Mouse (Mus musculus): Measurements from ENCODE around the gene 4921507P07Rik. TPM values are rescaled to one million over a fixed set of nuclear protein-coding genes. Genes with fewer than 3 reads are reported as not detected.
"Not testable (repeated sequence)": the region's sequence is repeated elsewhere in the genome, so short reads cannot be mapped to it uniquely, and the experiment has no call there.

Gene 4921507P07Rik
- total RNA-seq, 2 experiments from 2014 or later = 0.81 to 1.4 TPM

DNA sequence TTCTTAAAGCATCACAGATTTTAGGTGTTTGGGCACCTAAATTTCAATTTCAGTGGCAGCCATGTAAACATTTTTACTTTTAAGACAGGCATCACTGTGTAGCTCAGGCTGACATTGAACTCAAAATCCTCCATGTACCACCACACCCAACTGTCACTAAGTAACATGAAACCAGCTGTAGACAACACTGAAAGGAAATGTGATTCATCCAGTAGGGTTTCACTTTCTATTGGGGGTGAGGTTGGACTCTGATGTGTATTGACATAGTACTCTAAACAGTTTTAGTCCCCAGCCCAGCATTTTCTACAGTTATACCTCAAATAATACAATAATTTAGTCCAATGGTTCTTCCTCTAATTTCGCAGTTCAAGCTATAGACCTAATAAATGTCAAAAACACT, 35.7 kb downstream of the 4921507P07Rik start:
- peak; percentile 76 for ATAC-seq (ENCODE audit: poor library complexity, severe bottlenecking)

DNA sequence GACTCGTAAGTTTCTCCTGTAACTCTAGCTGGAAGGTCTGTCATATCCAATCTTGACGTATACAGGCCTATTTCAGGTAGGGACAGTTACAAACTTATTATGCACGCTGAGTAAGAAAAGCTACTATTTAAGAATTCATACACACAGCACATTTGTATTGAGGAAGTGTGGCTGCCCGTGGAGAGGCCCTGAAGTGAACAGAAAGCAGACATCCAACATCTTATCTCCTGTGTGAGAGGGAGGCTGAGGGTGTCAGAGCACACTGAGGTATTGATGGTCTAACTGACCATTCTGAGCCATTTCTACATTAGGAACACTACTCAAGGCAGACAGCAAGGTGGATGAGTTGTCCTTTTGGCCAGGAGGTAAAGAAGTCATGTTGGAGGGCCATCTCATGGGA, 37.6 kb downstream of the 4921507P07Rik start:
- peak; percentile 41; the same call in 1 of the 2 replicates for ATAC-seq (ENCODE audit: poor library complexity, severe bottlenecking)

- no peak for ATAC-seq (ENCODE audit: poor library complexity, severe bottlenecking)
Measured at GRCm38 (mm10) chr6:50557566-50557965, 38.9 kb downstream of the 4921507P07Rik start.

DNA sequence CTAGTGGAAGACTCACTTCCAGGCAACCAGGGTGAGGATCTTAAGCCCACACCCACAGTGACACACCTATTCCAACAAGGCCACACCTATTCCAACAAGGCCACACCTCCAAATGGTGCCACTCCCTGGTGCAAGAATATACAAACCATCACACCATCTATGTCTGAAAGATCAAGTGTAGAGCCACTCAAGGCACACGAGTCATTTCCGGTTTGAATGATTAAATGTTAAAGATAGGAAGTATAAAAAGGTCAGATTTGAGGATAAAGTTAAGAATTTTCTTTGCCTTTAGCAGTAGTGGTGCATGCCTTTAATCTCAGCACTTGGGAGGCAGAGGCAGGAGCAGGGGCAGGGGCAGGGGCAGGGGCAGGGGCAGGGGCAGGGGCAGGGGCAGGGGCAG, 42.2 kb downstream of the 4921507P07Rik start:
- not testable (repeated sequence) for ATAC-seq (ENCODE audit: poor library complexity, severe bottlenecking)

- no peak for ATAC-seq (ENCODE audit: poor library complexity, severe bottlenecking)
Measured at GRCm38 (mm10) chr6:50552881-50553518, 43.4 kb downstream of the 4921507P07Rik start.

GRCm38 (mm10) chr6:50549791-50550190, 46.6 kb downstream of the 4921507P07Rik start:
- ATAC-seq (ENCODE audit: poor library complexity, severe bottlenecking) = no peak

GRCm38 (mm10) chr6:50549051-50549450, 47.4 kb downstream of the 4921507P07Rik start:
- no peak for ATAC-seq (ENCODE audit: poor library complexity, severe bottlenecking)

GRCm38 (mm10) chr6:50545412-50546043, 50.9 kb downstream of the 4921507P07Rik start:
- peak; percentile 93 for ATAC-seq (ENCODE audit: poor library complexity, severe bottlenecking)

DNA sequence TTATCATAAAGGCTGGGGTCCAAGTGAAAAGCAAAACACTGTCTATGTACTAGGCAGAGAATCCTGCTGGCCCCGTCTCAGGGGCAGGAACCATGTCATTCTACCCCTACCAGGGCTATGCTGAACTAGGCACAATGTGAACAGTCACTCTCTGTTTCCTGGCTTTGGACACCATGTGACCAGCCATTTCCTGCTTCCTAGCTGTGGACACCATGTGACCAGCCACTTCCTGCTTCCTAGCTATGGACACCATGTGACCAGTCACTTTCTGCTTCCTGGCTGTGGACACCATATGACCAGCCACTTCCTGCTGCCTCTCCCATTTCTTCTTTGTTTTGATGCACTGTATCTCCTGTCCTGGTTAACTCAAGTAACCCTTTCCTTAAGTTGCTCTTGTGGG, 53.9 kb downstream of the 4921507P07Rik start:
- ATAC-seq (ENCODE audit: poor library complexity, severe bottlenecking) = peak; percentile 30

DNA sequence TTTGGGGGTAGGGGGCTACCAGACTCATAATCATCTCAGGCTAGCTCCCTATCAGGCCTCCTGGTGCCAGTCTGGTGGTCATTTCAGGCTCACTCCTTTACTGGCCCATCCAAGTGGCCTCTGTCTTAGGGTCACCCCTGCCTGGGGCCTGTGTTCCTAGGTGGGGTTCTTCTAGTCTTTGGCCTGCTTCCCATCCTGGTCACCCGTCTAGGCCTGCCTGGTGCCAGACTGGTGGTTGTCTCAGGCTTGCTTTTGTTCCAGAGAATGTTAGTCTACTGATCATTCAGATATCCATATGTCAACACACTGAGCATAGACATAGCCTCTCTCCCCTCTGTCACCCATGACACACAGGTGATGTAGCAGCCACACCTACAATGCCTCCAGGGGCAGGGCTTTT, 56.8 kb downstream of the 4921507P07Rik start:
- ATAC-seq (ENCODE audit: poor library complexity, severe bottlenecking) = no peak

DNA sequence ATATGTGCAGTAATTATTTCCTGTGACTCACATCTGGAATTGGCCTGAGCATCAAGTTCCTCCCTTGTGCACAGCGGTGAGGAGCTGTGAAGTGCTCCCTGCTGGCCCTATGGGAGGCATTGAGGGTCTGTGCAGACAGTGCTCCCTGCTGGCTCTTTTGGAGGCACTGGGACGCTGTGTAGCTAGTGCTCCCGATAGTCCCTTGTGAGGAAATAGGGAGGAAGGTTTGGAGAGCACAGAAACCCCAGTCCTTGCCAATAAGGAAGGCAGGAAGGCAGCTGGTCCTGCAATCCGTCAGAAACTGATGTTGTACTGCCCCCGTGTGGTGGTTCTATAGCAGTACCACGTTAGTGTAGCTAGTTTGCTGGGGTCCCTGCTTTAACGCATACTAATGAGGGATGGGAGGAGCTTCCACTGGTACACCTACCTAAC, 60.0 kb downstream of the 4921507P07Rik start:
- peak; percentile 93 for ATAC-seq (ENCODE audit: poor library complexity, severe bottlenecking)

DNA sequence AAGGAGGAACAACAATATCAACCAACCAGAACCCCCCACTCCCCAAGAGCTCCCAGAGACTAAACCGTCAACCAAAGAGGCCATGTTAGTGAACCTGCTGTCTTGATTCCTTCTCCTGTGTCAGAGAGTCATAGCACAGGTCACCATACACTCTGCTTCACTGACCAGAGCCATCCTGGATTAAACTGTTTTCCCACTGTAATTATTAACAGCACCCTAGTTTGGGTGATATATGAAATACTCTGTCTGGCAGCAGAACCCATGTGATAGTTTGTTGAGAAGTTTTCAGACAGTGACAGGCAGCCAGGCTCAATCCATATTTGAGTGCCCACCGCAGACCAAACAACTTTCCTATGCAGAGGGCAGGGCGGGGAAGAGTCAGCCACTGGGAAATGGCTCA, 61.1 kb downstream of the 4921507P07Rik start:
- no peak for ATAC-seq (ENCODE audit: poor library complexity, severe bottlenecking)

GRCm38 (mm10) chr6:50531920-50532319, 64.5 kb downstream of the 4921507P07Rik start:
- ATAC-seq (ENCODE audit: poor library complexity, severe bottlenecking) = no peak

DNA sequence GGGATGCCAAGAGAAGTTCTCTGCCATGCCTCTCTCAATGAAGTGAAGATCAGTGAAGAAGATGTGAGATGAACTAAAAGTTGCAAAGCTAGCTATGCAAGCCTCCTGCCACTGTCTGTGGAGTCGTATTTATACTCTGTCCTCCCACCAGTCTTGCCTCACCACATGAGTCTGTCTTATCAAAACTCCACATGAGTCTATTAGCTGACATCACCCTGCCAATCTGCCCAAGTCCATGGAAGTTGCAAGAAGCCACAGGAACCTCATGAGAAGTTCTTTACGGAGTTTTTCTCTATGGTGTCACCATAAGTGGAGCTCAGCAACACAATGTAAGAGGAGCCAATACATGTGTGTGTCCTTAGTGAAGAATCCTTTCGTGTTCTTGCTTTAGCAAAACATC, 65.4 kb downstream of the 4921507P07Rik start:
- no peak for ATAC-seq (ENCODE audit: poor library complexity, severe bottlenecking)

DNA sequence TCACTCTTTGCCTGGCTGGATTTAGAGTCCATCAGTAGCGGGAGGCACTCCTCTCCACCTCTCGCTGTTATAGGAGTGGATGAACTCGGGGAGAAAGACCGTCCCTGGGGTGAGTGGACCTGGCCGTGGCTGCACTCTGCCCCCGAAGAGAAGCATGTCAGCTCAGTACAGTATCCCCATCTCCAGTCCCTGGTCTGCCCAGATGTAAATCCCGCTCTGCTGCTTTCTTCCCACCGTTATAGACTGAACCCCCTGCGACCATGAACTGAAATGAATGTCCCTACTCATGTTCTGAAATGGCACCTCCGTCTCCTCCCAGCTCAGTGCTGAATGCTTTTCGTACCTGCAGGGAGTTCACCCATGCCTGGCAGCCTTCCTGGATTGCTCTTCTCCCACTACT, 67.2 kb downstream of the 4921507P07Rik start:
- ATAC-seq (ENCODE audit: poor library complexity, severe bottlenecking) = no peak

DNA sequence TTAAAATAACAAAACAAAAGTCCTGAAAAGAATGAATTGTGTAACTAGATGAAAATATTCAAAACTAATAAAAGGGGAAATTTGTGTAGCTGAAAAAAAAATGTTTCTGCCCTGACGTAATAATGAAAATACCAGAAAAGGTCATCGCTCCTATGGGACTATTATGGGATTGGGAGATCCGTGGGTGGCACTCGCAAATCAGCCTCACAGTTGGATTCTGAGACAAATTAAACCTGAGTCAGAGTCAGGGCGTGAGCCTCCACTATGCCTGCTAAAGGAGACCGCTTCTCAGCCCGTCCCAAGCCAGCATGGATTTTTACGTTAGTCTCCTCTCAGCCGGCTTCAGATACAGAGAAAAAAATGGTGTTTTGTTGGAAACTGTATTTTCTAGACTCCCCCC, 69.0 kb downstream of the 4921507P07Rik start:
- no peak for ATAC-seq (ENCODE audit: poor library complexity, severe bottlenecking)

- ATAC-seq (ENCODE audit: poor library complexity, severe bottlenecking) = peak; percentile 79
Measured at GRCm38 (mm10) chr6:50526597-50527024, 69.8 kb downstream of the 4921507P07Rik start.

DNA sequence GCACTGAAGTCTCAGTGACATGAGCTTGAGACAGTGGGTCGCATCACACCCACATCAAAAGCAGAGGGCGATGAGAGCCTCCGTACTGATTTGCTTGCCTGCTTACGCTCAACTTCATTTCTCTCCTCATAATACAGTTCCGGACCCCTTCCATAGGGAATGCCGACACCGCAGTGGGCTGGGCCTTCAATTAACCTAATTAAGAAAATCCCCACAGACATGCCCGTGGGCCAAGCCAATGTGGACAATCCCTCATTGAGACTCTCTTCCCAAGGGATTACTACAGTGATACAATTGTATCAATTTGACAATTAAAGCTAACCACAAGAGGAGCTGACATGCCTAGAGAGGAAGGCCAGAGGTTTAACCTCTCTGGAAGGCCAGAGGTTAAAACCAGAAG, 70.6 kb downstream of the 4921507P07Rik start:
- ATAC-seq (ENCODE audit: poor library complexity, severe bottlenecking) = peak; percentile 39; the same call in 1 of the 2 replicates

DNA sequence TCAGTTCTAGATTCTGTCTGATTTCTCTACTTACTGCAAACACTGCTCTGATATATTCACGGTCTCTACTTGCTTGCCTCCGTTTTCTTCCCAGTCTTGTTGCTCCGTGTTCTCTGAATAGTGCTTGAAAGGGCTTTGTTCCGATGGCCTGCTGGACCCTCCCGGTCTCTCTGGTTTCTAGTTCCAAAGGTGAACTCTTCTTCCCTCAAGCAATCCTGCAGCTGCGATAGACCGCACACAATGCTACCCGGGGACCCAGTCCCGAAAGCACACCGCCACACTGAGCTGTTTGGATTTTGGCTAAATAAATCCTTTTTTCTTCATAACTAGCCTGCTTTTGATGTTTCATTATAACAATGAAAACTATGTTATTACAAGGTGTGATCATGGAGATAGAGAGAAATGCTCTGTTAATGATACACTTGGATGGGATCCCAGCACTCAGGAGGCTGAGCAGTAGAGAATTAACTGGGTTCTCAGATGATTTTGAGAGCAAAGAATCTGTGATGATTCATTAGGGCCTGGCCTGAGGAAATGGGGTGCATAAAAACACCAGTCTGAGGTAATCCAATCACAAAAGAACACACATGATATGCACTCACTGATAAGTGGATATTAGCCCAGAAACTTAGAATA, 72.1 kb downstream of the 4921507P07Rik start:
- ATAC-seq (ENCODE audit: poor library complexity, severe bottlenecking) = no peak

Data from megakaryocyte, adult 5-6 weeks (primary cell).